Mouse (Mus musculus): ENCODE results near the gene Rptor. TPM values are rescaled to one million over a fixed set of nuclear protein-coding genes. Genes with fewer than 3 reads are reported as not detected.

The Rptor gene
- total RNA-seq, 1 experiment from 2014 or later, result 21.4 TPM

DNA sequence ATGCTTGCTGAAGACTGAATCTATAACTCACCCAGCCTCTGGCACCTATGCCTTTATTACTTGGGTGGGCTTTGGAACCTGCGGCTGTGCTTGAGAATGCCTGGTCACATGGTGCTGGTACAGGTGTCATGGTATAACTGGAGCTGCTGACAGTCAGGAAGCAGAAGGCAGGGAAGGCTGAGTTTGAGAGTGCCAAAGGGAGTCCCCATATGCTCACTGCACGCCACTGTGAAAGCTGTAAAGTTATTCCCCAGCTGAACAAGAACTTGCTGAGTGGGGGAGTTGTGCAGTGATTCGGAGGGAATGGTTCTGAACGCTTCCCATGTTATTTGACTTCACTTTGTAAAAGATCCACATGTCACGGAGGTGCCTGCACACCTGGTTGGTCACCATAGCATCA is 75.7 kb downstream of the Rptor start:
- no peak for ATAC-seq (ENCODE audit: extremely low read depth, insufficient number of reproducible peaks, low FRiP score, poor library complexity, severe bottlenecking)

DNA sequence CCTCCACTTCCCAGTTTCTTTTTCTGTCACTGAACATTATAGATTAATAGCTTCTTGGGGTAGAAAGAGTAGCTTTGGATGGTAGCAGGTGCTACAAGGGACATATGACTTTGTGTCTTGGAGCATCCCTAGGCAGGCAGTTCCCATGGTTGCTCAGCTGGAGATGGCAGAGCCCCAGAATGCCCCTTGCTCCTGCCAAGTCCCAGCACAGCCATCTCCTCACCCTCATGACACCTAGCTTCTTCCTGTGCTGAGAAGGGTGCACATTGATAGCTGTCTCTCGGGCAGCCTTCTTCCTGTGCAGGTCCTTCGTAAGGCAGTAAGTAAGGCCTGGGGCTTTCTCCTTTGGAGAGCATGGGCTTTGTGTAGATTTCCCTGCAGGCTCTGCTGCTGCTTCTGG is 78.0 kb downstream of the Rptor start:
- no peak for ATAC-seq (ENCODE audit: extremely low read depth, insufficient number of reproducible peaks, low FRiP score, poor library complexity, severe bottlenecking)

DNA sequence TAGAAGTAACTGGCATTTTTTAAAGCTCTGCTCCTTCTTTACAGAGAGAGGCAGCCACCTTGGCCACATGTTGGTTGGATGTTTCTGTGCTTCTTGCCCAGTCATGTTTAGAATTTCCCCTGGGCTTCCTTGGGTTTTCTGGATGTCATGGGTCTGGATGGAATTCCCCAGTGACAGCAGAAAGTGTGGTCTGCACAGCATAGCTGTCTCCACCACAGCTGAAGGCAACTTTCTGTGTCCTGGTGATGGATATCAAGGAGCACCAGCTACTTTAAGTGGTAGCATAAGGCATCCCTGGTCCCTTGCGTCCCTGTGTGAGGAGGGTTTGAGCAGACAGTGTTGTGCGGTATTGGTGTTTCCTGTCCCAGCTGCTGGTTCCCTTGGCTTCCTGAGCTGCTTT is 79.6 kb downstream of the Rptor start:
- ATAC-seq (ENCODE audit: extremely low read depth, insufficient number of reproducible peaks, low FRiP score, poor library complexity, severe bottlenecking), result no peak

DNA sequence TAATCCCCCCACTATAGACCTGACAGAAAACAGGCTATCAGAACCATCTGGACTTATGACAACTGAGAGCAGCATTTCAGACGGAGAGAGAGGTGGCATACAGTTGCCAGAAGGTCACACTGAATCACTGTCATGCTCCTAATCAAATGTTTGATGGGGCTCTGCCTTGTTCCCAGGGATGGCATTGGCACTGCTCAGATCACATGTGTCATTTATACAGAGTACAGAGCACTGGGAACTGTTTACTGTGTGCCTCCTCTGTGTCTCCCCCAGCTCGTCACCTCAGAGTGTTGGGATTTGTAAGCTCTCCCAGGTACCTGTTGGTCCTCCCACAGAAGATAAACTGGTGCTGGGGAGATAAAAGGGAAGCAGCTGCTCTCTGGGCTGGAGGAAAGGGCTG is 81.1 kb downstream of the Rptor start:
- no peak for ATAC-seq (ENCODE audit: extremely low read depth, insufficient number of reproducible peaks, low FRiP score, poor library complexity, severe bottlenecking)

DNA sequence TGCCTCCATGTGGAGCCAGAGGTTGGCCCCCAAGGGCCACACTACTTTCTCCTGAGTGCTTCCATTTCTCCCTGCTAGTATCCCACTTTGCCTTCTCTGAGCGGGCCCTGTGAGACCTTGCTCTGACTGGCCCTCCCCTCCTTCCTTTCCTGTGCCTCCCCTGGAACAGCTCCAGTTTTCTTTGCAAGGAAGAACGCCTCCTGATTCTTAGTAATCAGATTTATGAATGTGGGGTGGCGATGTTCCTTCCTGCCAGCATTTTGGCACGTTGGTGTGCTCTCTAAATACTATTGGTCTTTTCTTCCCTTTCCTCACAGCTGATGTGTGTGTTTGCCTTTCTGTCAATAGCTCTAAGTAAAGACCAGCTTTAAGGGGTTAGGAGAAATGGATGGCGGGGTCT is 82.8 kb downstream of the Rptor start:
- no peak for ATAC-seq (ENCODE audit: extremely low read depth, insufficient number of reproducible peaks, low FRiP score, poor library complexity, severe bottlenecking)

DNA sequence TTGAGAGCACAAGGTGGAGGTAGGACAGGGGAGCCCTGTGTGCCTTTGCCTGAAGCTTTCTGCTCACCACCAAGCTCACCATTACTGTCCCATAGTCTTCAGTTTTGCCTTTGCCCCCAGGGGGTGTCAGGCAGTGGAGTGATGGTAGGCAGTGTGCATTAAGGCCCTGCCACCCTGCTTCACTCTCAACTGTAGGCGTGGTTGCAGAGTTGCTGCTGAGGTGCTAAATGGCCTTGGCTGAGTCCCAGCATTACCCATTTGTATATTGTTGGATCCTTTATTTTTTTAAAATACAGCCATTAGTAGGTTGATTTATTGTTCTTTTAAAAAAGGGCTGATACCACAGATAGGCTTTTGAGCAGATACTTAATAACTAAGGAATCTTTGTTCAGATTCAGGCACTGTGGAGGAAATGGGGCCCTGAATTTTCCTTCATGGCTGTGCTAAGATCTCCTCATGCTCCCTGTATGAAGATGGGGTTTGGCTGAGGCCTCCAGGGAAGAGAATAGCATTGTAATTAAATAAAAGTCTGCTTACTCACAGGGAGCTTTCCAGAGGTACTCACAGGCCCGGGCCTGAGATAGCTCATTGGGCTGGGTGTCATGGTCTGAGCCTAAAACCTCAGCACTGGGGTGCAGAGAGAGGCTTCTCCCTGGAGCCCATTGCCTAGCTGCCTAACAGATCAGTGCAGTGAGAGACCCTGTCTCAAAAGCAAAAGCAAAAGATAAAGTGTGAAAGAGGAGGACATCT is 83.4 kb downstream of the Rptor start:
- ATAC-seq (ENCODE audit: extremely low read depth, insufficient number of reproducible peaks, low FRiP score, poor library complexity, severe bottlenecking), result no peak

DNA sequence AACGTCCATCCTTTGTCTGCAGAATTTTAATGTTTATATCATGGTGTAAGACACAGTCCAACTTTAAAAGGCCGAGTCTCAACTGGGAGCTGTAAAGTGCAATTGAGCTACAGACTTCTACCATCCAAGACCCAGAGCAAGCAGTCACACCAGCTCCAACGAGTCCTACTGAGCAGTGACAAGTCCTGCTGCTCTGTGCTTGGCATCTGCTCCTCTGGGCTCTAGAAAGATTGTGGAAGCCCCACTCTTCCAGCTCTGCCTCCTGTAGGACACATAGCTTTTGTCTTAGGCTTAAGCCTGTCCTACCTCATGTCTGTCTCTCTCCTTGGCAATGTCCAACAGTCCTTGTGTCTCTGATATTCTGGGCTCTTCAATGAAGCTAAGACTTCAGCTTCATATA is 84.6 kb downstream of the Rptor start:
- no peak for ATAC-seq (ENCODE audit: extremely low read depth, insufficient number of reproducible peaks, low FRiP score, poor library complexity, severe bottlenecking)

DNA sequence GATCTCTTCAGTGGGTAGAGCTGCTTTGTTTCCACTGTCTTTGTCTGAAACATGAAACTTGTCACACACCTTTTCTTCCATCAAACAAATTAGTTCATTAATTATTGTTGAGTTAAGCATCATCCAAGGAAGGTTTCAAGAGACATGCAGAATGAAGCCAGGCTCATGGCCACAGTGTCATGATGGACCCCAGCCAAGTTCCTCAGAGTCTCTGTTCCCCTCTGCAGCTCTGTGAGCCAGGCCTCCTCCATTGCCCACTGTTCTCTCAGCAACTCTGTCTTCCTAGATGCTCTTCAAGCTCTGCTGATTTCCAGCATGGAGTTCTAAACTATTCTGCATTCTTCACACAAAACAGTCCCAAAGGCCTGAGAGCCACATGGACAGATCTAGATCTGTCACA is 85.3 kb downstream of the Rptor start:
- ATAC-seq (ENCODE audit: extremely low read depth, insufficient number of reproducible peaks, low FRiP score, poor library complexity, severe bottlenecking), result no peak

DNA sequence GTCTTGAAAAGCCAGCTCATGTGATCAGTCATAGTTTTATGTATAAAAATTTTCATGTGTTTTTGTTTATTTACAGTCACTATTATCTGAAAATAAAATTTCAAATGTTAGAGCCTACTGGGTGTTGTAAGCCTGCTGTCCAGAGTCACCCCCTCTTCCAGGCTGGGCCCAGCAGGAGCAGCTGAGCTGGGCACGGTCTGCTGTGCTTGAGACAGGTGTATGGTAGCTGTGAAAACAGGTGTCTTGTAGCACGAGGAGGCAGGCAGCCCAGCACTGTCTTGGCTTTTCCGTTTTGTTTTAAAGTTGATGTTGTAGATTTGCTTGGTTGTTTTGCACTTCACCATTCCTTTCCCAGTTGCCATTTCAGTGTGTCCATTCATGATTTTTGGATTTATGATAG is 87.2 kb downstream of the Rptor start:
- ATAC-seq (ENCODE audit: extremely low read depth, insufficient number of reproducible peaks, low FRiP score, poor library complexity, severe bottlenecking), result no peak

DNA sequence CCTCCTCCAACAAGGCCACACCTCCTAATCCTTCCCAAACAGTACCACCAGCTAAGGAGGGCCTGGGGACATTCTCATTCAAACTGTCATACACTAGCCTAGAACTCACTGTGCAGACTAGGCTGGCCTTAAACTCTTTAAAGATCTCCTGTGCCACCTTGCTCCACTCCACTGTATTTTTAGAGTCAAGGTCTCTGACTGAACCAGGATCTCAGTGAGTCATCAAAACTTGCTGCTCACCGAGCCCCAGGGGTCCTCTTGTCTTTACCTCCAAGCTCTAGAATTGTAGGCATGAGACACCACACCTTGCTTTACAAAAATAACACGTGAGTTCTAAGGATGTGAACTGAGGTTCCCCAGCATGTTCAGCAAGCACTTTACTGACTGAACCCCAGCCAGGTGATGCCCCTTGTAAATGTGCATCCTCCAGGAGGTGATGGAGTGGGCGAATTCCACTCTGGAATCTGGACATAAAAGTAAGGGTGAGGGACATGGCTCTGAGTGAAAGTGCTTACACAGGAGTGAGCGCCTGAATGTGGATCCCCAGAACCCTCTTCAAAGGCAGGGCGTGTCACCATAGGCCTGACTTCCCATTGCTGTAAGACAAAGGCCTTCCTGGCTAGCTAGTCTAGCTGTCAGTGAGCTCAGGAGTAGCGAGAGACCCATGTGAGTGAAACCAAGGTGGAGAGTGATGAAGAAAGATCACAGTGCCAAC is 89.6 kb downstream of the Rptor start:
- ATAC-seq (ENCODE audit: extremely low read depth, insufficient number of reproducible peaks, low FRiP score, poor library complexity, severe bottlenecking), result no peak

DNA sequence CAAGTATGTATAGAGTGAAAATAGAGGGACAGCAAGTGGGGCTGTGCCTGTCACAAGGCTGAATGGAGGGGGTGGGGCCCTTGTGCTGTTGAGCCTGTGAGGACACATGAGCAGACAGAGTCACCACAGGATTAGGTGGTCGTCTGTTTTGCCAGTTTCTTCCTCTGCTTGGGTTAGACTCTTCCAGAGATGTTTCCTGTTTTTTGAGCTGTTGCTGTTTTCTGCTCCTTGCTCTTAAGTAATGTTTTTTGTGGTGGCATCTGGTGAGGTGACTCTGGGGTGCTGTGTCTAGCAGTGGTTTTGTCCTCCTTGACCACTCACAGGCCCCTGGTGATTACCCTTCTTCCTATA is 90.2 kb downstream of the Rptor start:
- no peak for ATAC-seq (ENCODE audit: extremely low read depth, insufficient number of reproducible peaks, low FRiP score, poor library complexity, severe bottlenecking)

DNA sequence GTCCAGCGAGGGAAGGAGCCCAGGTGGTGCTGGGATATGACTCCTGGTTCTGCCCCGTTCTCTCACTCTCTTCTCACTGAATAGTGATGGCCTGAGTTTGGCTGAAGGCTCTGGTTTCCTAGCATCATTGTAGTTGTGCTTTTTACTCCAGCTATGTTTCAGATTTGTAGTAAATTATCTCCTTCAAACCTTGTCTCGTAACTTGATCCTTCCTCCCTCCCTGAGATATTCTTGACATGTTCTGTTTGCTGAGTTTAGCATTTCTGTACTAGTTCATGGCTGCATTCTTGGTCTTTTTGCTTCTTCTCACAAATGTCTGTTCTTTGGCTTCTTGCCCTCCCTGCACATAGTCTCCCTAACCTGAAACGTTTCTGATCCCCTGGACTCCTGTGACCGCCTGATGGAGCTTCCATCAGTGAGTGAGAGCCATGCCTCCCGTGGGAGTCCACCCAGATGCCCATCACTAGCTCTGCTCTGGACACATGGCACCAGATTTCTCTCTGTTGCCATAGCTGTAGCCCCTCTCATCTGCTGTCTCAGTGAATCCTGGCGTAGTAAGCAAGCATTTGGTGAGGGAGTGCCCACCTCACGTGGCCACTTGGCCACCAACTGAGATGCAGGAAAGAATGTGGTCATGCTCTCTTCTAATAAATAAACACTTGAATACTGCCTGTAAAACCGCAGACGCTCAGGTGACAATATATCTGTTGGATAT is 91.6 kb downstream of the Rptor start:
- no peak for ATAC-seq (ENCODE audit: extremely low read depth, insufficient number of reproducible peaks, low FRiP score, poor library complexity, severe bottlenecking)

DNA sequence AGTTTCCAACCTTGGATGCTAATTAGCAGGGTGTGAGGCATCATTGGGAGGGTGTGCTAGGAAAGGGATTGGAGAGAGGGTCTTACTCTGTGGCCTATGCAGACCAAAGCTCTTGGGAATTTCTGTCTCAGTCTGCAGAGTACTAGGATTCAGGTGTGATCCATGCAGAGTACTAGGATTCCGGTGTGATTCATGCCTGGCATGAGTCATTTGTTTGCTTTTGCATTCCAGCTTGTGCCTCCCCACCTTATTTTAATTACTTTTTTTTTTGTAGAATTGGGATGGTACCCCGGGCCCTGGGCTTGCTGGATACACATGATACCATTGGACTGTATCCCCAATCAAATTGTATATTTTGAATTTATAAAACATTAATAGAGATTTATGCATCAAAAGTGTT is 93.7 kb downstream of the Rptor start:
- ATAC-seq (ENCODE audit: extremely low read depth, insufficient number of reproducible peaks, low FRiP score, poor library complexity, severe bottlenecking), result no peak

DNA sequence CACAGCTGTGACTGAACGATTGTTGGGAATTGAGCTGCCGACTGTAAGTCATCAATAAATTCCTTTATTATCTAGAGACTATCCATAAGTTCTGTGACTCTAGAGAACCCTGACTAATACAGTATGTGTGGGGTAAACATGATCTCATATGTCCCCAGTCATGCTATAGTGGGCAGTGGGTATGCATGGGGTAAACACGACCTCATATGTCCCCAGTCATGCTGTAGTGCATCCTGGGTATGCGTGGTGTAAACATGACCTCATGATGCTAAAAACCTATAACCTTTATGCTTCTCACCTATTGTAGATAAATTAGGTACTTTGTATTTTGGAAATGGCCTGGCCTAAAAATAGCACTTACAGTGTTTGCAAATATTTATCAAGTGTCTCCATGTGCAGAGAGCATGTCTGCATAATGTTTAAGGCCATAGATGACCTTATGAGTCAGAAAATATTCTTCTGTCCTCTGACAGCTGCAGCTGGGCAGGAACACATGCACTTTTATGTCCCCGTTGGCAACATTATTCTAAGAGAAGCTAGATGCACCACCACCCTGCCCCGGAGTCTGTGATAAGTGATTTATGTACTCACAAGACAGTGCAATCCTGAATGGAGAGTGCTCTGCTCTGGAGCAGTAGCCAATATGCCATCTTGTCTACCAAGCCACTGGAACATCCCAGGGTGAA is 102.8 kb downstream of the Rptor start:
- no peak for ATAC-seq (ENCODE audit: extremely low read depth, insufficient number of reproducible peaks, low FRiP score, poor library complexity, severe bottlenecking)

DNA sequence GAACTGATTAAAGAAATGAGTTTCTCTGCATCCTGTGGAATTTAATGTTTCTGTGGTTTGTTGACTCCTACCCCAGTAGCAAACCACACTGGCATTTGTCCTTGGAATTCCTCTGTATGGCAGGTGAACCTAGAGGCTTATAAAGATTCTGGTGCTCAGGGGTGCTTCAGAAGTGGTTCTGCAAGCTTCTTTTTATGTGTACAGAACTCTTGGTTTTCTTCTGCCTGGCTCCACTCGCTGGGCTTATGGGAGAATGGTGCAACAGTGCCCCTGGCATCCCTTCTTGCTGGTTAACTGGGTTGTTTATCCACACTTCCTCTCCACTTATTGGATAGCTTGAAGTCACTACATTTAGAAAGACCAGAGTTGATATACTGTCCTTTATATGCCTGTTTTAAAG is 104.6 kb downstream of the Rptor start:
- ATAC-seq (ENCODE audit: extremely low read depth, insufficient number of reproducible peaks, low FRiP score, poor library complexity, severe bottlenecking), result no peak

DNA sequence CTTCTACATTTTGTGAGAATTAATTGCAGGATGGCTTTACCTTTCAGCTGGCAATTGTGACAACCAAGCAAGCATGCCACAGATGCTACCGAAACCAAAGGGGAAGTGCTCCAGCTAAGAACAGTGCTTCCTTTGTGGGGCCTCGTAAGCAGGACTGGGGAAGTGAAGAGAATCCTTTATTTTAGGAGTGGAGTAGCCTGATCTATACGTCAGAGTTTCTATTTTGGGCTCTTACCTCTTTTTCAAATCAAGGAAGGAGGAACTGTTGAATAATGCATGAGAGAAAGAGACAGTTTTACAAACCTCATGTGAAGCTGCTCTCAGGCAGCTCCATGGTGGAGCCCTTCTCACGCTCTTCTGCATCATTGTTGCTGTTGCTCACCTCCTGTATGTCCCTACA is 106.5 kb downstream of the Rptor start:
- no peak for ATAC-seq (ENCODE audit: extremely low read depth, insufficient number of reproducible peaks, low FRiP score, poor library complexity, severe bottlenecking)

DNA sequence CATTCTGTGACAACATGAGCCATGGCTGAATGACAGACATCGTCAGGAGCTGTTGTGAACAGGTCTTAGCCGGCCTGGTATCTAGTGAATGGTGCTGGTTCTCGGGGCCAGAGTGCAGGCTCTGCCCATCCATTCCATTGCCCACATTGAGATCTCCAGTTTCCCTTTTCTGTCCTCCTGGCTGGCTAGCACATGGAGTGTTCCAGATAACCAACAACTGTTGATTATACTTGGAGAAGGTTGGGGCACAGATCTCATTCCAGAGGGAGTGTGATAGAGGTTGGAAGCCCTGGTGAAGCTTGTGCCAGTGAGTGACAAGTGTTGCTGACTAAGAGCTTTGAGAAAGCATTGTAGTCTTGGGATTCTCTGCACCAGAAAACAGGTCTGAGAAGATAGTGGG is 107.6 kb downstream of the Rptor start:
- no peak for ATAC-seq (ENCODE audit: extremely low read depth, insufficient number of reproducible peaks, low FRiP score, poor library complexity, severe bottlenecking)

DNA sequence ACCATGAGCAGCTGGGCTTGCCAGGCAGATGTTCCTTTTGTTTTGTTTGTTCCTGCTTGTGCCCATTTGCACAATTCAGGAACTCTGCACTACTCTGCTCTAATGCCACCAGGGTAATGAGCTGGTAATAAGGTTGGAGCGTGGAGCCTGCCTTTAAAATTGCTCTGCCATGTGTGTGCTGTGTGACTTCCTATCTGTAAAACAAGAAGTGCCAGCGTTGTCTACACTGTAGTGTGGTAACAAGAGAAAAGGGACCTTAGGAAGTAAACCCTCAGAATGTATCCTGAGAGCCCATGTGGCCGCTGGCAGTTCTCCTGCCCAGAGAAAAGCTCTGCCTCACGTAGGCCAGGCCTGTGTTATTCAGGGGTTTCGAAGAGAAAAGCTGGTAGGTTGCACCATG is 108.1 kb downstream of the Rptor start:
- no peak for ATAC-seq (ENCODE audit: extremely low read depth, insufficient number of reproducible peaks, low FRiP score, poor library complexity, severe bottlenecking)

DNA sequence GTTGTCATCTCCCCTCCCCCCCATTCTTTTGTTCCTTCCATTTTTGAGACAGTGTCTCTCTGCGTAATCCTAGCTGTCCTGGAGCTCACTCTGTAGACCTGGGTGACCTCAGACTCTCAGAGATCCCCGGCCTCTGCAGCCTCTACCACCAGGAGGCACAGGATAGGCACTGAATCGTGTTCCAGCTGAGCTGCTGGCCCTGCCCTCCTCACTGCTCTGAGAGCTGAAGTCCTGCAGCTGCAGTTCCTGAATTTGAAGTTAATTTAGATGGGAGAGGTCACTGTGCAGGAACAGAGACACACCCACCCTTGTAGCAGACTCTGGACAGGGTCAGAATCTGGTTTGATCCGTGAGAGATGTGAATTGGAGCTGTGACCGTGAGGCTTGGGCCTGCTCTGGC is 112.7 kb downstream of the Rptor start:
- no peak for ATAC-seq (ENCODE audit: extremely low read depth, insufficient number of reproducible peaks, low FRiP score, poor library complexity, severe bottlenecking)
